Mouse (Mus musculus) embryo, embryonic 9.5 days (tissue): ENCODE results near the gene Zfand4.
"Not testable (repeated sequence)": the region's sequence is repeated elsewhere in the genome, so short reads cannot be mapped to it uniquely, and the experiment has no call there.

Source experiments
- DNase-seq: peaks from one replicate; pipeline ENCODE4 v3.0.0-alpha.2; 2017; ENCODE audit errors: extremely low spot score

Gene Zfand4

DNA sequence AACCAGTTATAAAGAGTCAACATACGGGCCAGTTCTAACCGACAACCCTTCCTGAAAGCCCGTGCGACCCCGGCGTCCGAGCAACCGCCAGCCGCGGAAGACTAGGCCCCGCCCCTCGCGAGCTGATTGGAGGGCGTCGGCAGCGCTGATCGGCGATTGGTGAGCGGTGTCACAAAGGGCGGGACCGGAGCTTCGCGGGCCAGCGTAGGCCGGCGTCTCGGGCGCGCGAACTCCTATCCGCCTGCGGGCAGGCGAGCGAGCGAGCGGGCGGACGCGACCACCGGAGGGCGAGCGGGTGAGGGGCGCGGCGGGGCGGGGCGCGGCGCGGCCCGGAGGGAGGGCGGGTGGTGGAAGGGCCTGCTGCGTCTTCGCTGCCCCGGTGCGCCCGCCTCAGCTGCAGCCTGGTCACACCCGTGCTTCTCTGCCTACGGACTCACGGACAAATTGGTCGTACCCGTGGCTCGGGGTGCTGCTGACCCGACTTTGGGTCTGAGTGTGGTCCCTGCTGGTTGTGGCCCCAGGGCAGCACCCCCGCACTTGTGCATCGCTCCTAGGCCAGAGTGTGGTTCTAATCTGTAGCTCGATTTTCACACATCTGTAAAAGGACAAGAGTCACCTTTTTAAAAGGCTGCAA, at the start of gene Zfand4:
Gene Zfand4, plus strand, starts transcription at position 205 of the 634 bp plus-strand sequence.
- DNase-seq: peak; percentile 92

DNA sequence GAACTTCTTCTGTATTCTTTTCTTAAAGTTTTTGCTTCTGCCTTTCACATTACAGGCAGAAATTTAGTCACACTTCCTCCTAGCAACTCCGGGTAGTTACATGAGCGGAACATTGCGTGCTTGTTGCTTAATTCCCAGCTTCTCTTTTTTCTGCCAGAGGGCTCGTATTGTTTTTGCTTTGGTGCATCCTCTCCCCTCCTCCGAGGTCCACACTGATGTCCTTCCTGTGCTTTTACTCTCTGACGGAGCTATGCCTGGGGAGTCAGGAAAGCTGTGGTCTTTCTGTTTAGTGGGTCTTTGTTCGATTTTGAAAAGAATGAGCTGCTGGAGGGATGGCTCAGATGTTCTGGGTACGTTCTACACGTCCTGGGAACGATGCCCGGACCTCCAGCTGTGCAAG, 36.3 kb upstream of the Zfand4 start:
- DNase-seq: no peak

DNA sequence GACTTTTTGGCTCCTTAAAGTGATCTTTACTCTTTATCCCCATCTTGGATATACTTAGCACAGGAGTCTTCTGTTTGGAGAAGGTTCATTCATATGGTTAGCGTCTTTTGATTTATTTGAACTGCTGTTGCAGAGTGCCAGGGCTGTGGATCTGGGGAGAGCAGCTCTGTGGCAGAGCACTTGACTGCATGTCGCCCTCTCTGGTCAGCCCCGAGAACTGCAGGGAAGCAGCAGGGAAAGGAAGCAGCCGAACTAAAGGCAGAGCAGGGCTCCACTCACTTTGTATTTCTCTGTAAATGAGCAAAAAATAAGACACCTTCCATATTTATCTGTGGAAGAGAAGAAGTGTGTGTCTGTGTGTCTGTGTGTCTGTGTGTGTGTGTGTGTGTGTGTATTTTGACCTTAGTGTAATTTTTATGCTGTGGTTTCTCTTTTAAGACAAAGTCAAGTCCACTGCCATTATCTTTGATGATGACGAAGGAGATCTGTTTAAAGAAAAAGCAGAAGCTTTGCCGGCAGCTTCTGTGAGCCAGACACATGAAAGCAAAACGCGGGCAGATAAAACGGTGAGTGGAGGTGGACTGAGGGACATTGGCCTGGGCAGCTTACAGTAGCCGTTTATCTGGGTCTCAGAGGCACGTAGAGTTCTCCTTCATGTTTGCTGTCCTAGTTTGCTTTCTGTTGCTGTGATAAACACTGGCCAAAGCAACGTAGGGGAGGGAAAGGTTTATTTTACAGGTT, 35.1 kb upstream of the Zfand4 start:
- peak; percentile 63 for DNase-seq

- DNase-seq: not testable (repeated sequence)
Observed at GRCm38 (mm10) chr6:116234821-116235220, 29.2 kb upstream of the Zfand4 start.

- DNase-seq: no peak
Observed at GRCm38 (mm10) chr6:116235336-116235735, 28.7 kb upstream of the Zfand4 start.

DNA sequence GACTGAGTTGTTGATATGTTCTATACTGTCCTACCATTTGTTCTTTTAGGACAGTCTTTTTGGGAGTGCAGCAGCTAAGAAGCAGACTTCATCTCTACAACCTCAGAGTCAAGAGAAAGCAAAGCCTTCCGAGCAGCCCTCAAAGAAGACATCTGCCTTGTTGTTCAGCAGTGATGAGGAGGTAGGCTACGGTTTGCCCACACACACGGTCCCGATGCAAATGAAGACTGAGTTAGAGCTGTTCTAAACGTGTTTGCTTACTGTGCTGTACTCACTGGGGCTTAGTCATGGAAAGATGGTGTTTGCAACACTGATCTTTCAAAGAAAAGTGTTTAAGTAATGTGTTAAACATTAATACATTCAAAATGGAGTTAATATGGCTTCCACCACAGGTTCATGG, 25.9 kb upstream of the Zfand4 start:
- DNase-seq: no peak

- DNase-seq: no peak
Observed at GRCm38 (mm10) chr6:116240371-116240770, 23.7 kb upstream of the Zfand4 start.

GRCm38 (mm10) chr6:116259649-116260048, 4.4 kb upstream of the Zfand4 start:
- no peak for DNase-seq

GRCm38 (mm10) chr6:116260481-116260880, 3.5 kb upstream of the Zfand4 start:
- no peak for DNase-seq

GRCm38 (mm10) chr6:116262824-116263223, 1.2 kb upstream of the Zfand4 start:
- no peak for DNase-seq

DNA sequence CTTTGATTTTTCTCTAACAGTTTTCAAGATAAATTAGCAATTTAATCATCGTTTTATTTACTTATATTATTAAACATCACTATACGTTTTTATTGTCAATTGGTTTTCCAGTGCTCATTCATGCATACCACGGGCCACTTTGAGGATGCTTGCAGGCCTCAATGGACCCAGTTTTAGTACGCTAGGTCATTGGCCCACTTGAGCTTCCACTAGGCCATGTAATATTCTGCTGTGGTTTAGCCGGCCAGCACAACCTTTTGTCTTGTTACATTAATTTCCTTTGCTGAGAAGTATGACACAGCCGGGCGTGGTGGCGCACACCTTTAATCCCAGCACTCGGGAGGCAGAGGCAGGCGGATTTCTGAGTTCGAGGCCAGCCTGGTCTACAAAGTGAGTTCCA, 814 bp downstream of the Zfand4 start:
- DNase-seq: peak; percentile 7

DNA sequence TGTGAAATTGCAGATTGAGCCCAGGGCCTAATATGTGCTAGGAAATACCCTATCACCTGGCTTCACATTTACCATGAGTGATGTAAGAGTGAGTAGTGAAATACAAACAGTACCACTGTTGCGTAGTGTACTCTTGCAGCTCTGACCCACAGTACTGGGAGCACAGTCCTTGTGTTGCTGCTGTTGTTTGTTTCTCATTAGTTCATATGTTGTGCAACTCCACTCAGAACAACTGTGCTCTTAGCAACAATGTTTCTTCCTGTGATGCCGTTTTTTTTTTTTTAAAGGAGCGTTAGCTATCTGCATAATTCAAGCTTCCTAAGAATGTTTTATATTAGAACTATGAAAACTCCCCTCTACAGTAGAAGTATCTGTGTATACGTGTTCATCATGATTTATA, 1.6 kb downstream of the Zfand4 start:
- no peak for DNase-seq

- peak; percentile 74 for DNase-seq
Observed at GRCm38 (mm10) chr6:116266273-116267109, 2.5 kb downstream of the Zfand4 start.

GRCm38 (mm10) chr6:116267110-116267423, 3.0 kb downstream of the Zfand4 start:
- no peak for DNase-seq

GRCm38 (mm10) chr6:116275695-116276094, 11.7 kb downstream of the Zfand4 start:
- no peak for DNase-seq

DNA sequence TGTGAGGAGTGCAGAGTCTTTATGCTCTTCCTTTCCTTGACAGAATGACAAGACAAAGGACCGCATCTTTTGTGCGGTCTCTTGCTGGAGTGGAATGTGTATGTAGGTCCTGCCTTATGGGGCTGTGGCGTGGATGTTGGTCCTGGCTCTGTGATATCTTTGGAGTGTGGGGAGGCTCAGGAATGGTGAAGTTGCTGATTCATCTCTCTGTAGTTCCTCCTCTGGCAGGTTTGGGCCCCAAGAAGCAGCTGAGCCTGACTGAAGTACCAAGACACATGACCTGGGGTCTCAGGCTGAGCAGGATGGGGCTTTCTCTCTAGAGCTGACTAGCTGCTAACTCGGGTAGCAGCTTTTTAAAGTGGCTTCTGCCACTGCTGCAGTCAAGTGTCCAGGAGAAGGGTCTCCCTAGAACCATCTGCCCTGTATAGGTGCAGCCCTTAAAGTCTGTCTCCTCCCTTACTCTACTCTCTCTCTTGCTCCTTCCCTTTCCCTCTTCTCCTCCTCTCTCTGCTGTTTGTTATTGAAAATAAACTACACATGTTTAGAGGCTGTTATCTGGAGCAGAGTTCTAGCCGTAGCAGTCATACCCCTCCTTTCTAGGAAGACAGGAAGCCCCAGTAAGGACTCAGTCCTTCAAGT, 14.8 kb downstream of the Zfand4 start:
- no peak for DNase-seq

GRCm38 (mm10) chr6:116281014-116281413, 17.0 kb downstream of the Zfand4 start:
- no peak for DNase-seq

DNA sequence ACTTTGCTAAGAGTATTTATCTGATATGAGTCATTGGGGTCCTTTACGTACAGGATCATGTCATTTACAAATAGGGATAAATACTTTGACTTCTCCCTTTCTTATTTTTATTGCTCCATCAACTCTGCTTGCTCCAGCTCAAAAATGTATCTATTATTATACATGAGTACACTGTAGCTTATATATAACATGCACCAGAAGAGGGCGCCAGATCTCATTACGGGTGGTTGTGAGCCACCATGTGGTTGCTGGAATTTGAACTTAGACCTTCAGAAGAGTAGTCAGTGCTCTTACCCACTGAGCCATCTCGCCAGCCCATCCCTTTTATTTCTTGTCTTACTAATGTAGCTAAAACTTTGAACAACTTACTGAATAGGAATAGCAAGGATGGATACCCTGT, 18.5 kb downstream of the Zfand4 start:
- no peak for DNase-seq

DNA sequence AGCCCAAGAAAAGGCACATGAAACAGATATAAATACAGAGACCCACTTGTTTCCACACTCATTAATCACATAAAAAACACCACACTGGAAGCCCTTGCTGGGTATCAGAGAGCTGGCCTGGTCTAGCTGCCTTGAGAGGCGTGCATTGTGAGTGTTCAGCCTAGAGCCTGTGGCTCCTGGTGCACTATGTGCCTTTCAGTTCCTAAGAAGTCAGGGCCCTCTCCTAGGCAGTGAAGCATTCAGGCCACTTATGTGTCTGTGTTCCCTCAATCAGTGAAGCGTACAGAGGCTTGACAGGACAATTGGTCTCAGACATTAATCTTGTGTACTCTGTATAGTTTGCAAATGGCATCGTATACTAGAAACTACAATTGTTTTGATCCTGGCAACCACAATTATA, 19.3 kb downstream of the Zfand4 start:
- DNase-seq: no peak

DNA sequence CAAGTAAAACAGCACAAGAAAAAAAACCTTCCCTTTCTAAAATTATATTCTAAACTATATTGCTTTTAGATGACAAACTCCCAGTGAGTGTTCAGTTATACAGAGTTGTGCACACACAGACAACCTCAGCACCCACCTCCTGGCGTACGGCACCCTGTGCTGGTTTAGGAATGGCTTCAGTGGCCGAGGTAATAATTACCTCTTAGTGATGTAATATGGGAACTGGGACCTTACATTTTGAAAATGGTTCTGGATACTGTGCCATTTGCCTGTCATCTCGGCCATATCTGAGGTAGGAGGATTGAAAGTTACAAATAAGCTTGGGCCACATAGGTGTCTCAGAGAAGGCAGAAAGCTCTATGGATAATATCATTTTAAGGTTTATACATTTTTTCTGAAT, 22.3 kb downstream of the Zfand4 start:
- DNase-seq: no peak

GRCm38 (mm10) chr6:116286870-116287575, 23.0 kb downstream of the Zfand4 start:
- no peak for DNase-seq

DNA sequence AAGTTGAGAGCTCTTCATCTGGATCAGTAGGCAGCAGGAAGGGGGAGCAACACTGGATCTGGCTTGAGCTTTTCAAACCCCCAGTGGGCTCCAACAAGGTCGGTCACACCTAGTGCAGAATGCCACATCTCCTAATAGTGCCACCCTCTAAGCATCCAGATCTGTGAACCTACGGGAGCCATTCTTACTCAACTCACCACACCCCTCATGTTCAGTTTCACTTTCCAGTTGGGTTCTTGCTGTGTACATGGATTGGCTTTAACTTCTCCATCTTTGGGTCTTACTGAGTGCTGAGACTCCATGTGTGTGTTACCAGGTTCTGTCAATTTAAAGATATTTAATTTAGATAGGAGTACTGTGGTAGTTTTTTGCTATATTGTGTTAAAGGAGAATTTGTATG, 47.4 kb downstream of the Zfand4 start:
- no peak for DNase-seq
